Mouse (Mus musculus): ENCODE results near the gene Slitrk5.
"Not testable (repeated sequence)": the region's sequence is repeated elsewhere in the genome, so short reads cannot be mapped to it uniquely, and the experiment has no call there.

The Slitrk5 gene

GRCm38 (mm10) chr14:111674664-111675147 lies at the start of gene Slitrk5:
Slitrk5 (plus strand) TSS chr14:111675097.
- DNase-seq = peak; percentile 76

- no peak for DNase-seq
Observed at GRCm38 (mm10) chr14:111672942-111673341, 2.0 kb upstream of the Slitrk5 start.

- DNase-seq = peak; percentile 7
Observed at GRCm38 (mm10) chr14:111675211-111676165, 591 bp downstream of the Slitrk5 start.

GRCm38 (mm10) chr14:111676166-111676581 lies 1.3 kb downstream of the Slitrk5 start:
- DNase-seq = no peak

- DNase-seq = no peak
Observed at GRCm38 (mm10) chr14:111676851-111677291, 2.0 kb downstream of the Slitrk5 start.

- DNase-seq = no peak
Observed at GRCm38 (mm10) chr14:111677361-111678070, 2.6 kb downstream of the Slitrk5 start.

- DNase-seq = no peak
Observed at GRCm38 (mm10) chr14:111680271-111680670, 5.4 kb downstream of the Slitrk5 start.

GRCm38 (mm10) chr14:111681092-111681708 lies 6.3 kb downstream of the Slitrk5 start:
- DNase-seq = no peak

GRCm38 (mm10) chr14:111681773-111682172 lies 6.9 kb downstream of the Slitrk5 start:
- no peak for DNase-seq

GRCm38 (mm10) chr14:111683543-111683942 lies 8.6 kb downstream of the Slitrk5 start:
- no peak for DNase-seq

GRCm38 (mm10) chr14:111690139-111690538 lies 15.2 kb downstream of the Slitrk5 start:
- DNase-seq = not testable (repeated sequence)

GRCm38 (mm10) chr14:111729833-111730232 lies 54.9 kb downstream of the Slitrk5 start:
- no peak for DNase-seq

All from kidney, postnatal 14 days (tissue).